Mouse (Mus musculus) testis, adult 2 months (tissue): ENCODE results near the gene Sufu. TPM values are rescaled to one million over a fixed set of nuclear protein-coding genes. Genes with fewer than 3 reads are reported as not detected.

Experiments used
- H3K27ac ChIP-seq: fragments of 200-500 bp; 2 replicates; pipeline ENCODE4 v1.5.1; 2012; ENCODE audit warnings: low read depth, low read length; ENCODE audit not compliant: control insufficient read depth, insufficient read depth
- H3K27me3 ChIP-seq: fragments of 200-500 bp; 2 replicates; pipeline ENCODE4 v1.6.1; 2012; ENCODE audit warnings: mild to moderate bottlenecking, low read length, moderate library complexity; ENCODE audit not compliant: control insufficient read depth, insufficient read depth
- H3K36me3 ChIP-seq: fragments of 200-500 bp; 2 replicates; pipeline ENCODE4 v1.6.1; 2012; ENCODE audit warnings: mild to moderate bottlenecking, low read length; ENCODE audit not compliant: control insufficient read depth, insufficient read depth
- H3K4me1 ChIP-seq: fragments of 200-500 bp; 2 replicates; pipeline ENCODE4 v1.6.1; 2012; ENCODE audit warnings: low read length; ENCODE audit not compliant: control insufficient read depth, insufficient read depth
- H3K4me3 ChIP-seq: fragments of 200-500 bp; 2 replicates; pipeline ENCODE4 v1.5.1; 2012; ENCODE audit warnings: low read depth, mild to moderate bottlenecking, low read length, moderate library complexity, mixed read lengths; ENCODE audit not compliant: control insufficient read depth
- CTCF ChIP-seq: fragments of 200-500 bp; IDR thresholded peaks from 2 replicates; pipeline ENCODE4 v1.5.1; 2012; ENCODE audit warnings: low read depth, mild to moderate bottlenecking, inconsistent platforms, low read length, moderate library complexity; ENCODE audit not compliant: control insufficient read depth, insufficient read depth, insufficient replicate concordance
- POLR2A ChIP-seq: fragments of 200-500 bp; IDR thresholded peaks from 2 replicates; pipeline ENCODE4 v1.6.1; 2012; ENCODE audit warnings: low read depth, mild to moderate bottlenecking, inconsistent platforms, low read length, moderate library complexity; ENCODE audit not compliant: control insufficient read depth
- polyA plus RNA-seq: library from polyadenylated mRNA; depleted of rRNA; stranded (reverse); fragments of >200 nt; gene quantifications from 2 replicates; pipeline ENCODE4 v1.2.3, GENCODE M21; 2012; rRNA removed

Gene Sufu
- polyA plus RNA-seq = 186 and 202 TPM in 2 replicates

- H3K27me3 ChIP-seq = no peaks in the 10 kb centered on the region
- peak within 1 kb of the TSS; percentile 99 for H3K27ac ChIP-seq
- H3K4me1 ChIP-seq = peaks cover 5% of the 10 kb centered on the region; the same call in 1 of the 2 replicates
- peak within 1 kb of the TSS; percentile 99 for H3K4me3 ChIP-seq
- H3K36me3 ChIP-seq = no peaks in the 10 kb centered on the region; the same call in 1 of the 2 replicates
- TF ChIP-seq POLR2A = peak; percentile 94
- TF ChIP-seq CTCF = peak; percentile 79; the same call in 1 of the 2 replicates
Observed at GRCm38 (mm10) chr19:46396686-46397435, at the start of gene Sufu. Gene Sufu (plus strand): TSS chr19:46396896.

GRCm38 (mm10) chr19:46347146-46347545, 49.5 kb upstream of the Sufu start:
- Histone ChIP-seq H3K4me1 (peaks cover 12% of the 10 kb centered on the region), H3K27me3 (no peaks in the 10 kb centered on the region), H3K4me3 (no peak overlapping the region), H3K36me3 (no peaks in the 10 kb centered on the region), H3K27ac (no peak overlapping the region)
- TF ChIP-seq POLR2A = no peak
- TF ChIP-seq CTCF = no peak

GRCm38 (mm10) chr19:46347936-46348668, 48.6 kb upstream of the Sufu start:
- no peaks in the 10 kb centered on the region for H3K27me3 ChIP-seq
- H3K4me1 ChIP-seq = peaks cover 12% of the 10 kb centered on the region
- TF ChIP-seq POLR2A (no peak), CTCF (no peak)
- no peaks in the 10 kb centered on the region for H3K36me3 ChIP-seq
- peak overlapping the region; percentile 84 for H3K27ac ChIP-seq
- peak overlapping the region; percentile 81 for H3K4me3 ChIP-seq

- TF ChIP-seq CTCF (no peak), POLR2A (peak; percentile 50)
Observed at GRCm38 (mm10) chr19:46348761-46349458, 47.8 kb upstream of the Sufu start.

GRCm38 (mm10) chr19:46349550-46349949, 47.1 kb upstream of the Sufu start:
- Histone ChIP-seq H3K27me3 (no peaks in the 10 kb centered on the region), H3K4me3 (peak overlapping the region; percentile 81), H3K36me3 (no peaks in the 10 kb centered on the region), H3K4me1 (peaks cover 12% of the 10 kb centered on the region), H3K27ac (no peak overlapping the region)
- TF ChIP-seq CTCF (no peak), POLR2A (no peak)

More at GRCm38 (mm10) chr19:46348761-46349458, 47.8 kb upstream of the Sufu start:
- peak overlapping the region; percentile 84 for H3K27ac ChIP-seq
- H3K4me3 ChIP-seq = peak overlapping the region; percentile 81
- no peaks in the 10 kb centered on the region for H3K36me3 ChIP-seq
- peaks cover 12% of the 10 kb centered on the region for H3K4me1 ChIP-seq
- no peaks in the 10 kb centered on the region for H3K27me3 ChIP-seq

GRCm38 (mm10) chr19:46350168-46350932, 46.3 kb upstream of the Sufu start, which contains the start of gene 2310034G01Rik:
Gene 2310034G01Rik (minus strand): TSS chr19:46350302.
- peak within 1 kb of the TSS; percentile 51; the same call in 1 of the 2 replicates for H3K27ac ChIP-seq
- H3K36me3 ChIP-seq = no peaks in the 10 kb centered on the region
- no peaks in the 10 kb centered on the region for H3K27me3 ChIP-seq
- TF ChIP-seq POLR2A (no peak), CTCF (no peak)
- H3K4me1 ChIP-seq = peaks cover 12% of the 10 kb centered on the region
- H3K4me3 ChIP-seq = peak within 1 kb of the TSS; percentile 81
